Mouse (Mus musculus) CD8-positive naive resting alpha-beta T cell, adult 2 months (primary cell): ENCODE data around the gene Camta1.

Experiments
- DNase-seq, 2 experiments: peaks; one replicate each; pipeline ENCODE4 v3.0.0; 2022; ENCODE audit warnings: low read depth in 2 of 2, low spot score in 2 of 2

Gene Camta1

DNA sequence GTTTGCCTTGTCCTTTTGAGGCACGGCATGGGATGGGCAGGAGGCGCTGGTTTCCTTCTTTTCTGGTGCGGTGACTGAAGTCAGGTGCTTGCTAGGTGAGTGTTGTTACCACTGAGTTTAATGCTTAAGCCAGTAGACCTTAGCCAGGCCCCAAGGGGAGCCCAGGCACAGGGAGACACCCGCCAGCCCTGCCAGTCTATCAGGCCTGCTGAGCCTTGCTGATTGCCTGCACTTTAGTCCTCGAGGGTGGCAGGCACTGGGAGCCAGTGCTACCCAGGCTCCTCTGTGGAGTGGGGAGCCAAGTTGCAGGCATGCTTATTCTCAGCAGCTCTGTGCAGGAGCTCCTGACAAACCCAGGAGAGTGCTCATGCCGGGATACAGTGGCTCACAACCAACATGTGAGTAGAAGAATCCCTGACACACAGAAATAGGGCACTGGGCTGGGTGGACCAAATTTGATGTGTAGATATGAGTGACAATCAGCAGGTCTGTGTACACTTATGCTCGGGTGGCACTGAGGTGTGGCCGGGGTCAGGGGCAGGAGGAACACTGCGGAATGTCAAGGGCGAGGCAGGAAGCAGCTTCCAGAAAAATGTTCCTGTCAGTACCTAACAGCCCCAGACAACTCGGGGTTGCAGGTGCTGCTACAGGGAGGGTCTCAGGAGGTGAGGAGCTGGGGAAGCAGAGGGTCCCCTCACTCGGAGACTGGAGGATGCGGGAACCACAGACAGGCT is 638.2 kb downstream of the Camta1 start:
- DNase-seq: no peak

DNA sequence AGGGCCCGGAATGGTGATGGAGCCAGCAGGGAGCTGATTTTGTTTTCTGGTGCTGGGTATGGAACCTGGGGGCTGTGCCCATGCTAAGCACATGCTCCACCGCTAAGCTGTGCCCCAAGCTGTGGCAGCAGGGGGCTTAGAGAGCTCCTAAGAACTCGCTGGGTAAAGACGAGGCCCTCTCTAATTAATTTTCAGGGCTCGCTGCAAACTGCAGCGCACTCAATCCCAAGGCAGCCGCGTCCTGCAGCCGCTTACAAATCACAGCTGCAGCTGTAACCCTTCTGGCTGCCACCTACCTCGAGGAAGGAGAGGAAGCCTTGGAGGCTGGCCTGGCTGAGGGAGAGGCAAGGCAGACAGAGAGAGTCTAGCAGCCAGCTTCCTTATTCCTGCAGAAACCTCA is 639.0 kb downstream of the Camta1 start:
- DNase-seq: no peak

DNA sequence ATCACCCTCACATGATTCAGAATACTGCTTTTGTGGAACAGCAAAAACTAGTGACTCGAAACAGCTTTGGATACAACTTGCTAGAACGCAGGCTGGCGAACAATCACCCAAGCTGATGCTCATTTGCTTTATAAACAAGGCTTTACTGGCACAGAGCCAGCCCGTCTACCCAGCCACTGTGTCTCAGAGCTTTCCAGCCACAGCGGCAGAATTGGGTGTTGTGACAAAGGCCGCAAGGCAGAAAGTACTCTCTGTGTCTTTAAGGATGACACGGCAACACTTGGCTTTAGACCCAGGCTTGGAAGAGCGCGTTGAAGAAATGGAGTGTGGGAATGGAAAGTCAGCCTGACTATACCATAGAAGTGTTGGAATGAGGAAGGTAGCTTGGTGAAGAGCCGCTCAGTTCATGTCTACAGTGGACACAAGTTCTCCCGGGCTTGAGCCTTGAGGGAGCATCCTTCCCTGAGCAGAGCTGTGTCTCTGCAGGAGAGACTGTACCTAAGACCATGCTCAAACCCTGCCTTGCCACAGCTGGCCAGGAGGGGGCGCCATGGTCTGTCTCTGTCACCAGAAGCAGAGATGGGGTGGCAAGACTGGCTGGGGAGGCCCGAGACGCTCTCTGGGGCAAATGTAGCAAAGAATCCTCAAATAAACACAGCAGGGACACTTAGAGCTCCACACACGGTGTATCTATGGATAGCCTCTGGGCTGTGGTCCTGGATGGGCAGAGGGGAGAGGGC is 645.0 kb downstream of the Camta1 start:
- DNase-seq: no peak

DNA sequence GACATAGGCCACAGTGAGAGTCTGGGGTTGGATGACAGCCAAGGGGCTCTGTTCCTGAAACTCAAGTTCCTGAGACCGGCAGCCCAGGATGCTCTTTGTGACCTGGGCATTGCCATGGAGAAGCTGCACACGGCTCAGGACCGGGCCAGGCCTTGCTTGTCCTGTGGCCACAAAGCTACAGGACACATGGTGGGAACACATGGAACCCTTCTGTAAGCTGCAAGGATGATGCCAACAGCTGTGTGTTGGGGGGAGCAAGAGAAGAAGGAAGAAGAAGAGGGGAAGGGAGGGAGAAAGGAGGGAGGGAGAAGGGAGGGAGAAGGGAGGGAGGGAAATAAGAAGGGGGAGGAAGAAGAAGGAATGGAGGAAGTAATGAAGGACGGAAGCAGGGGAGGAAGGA is 645.8 kb downstream of the Camta1 start:
- DNase-seq: no peak

DNA sequence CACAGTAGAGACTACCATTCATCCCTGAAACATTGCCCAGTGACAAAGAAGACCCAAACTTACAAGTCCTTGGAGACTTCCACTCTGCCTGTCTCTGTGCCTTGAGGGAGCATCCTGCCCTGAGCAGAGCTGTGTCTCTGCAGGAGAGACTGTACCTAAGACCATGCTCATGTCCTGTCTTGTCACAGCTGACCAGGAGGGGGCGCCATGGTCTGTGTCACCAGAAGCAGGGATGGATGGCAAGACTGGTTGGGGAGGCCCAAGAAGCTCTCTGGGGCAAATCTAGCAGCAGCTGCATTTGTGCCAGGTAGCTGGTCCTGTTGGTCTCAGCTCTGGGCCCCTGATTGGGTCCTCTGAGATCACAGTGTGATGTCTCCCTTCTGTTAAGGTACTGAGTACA is 646.5 kb downstream of the Camta1 start:
- no peak for DNase-seq

DNA sequence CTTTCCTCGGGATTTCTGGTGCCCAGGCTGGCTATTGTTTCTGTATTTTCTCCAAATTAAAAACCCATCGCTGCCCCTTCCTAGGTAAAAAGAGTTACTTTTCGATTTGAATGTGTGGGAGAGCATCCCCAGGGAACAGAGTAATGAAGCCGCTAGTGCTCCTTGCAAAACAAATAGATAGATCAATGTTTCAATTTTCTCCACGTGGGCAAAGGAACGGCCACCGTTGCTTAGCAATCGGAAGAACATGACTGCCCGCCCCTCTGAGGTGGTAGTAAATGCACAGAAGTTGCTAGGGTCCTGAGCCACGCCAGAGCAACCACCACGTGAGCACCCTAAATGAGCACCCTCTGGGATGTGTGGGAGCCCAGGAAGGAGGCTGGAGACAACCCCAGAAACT is 648.2 kb downstream of the Camta1 start:
- no peak for DNase-seq

DNA sequence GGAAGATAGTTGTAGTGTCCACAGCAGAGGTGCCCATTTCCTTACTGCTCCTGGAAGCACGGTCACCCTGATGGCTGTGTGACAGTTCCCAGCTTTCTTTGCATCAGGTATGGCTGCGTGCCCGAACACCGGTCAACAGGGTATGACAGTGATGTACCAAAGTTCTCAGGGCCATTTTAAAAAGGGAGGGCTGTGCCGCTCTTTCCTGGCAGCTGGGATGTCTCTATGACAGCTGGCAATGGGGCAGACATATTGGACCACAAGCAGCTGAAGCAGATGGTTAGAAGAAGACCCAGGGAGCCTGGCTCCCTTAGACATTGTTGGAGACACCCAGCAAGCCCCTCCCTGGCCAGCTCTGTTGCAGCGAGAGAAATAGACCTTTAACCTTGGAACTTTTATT is 649.7 kb downstream of the Camta1 start:
- DNase-seq: no peak

DNA sequence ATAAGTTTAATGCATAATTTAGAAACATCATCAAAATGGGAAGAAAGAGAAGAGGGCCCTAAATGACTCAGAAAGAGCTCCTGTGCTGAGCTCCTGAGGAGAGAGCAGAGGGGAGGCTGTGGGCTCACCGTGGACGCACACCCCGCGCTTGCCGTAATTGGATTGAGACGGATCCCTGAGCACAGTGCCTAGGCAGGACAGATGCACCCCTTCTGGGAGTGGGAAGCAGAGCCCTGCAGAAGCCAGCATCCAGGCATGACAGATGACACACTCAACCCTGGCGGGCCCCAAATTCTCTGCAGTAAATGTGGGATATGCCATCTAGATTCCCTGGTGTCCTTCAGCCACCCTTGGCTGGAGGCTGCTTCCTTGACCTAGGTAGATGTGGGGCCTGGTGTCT is 654.1 kb downstream of the Camta1 start:
- DNase-seq: no peak

DNA sequence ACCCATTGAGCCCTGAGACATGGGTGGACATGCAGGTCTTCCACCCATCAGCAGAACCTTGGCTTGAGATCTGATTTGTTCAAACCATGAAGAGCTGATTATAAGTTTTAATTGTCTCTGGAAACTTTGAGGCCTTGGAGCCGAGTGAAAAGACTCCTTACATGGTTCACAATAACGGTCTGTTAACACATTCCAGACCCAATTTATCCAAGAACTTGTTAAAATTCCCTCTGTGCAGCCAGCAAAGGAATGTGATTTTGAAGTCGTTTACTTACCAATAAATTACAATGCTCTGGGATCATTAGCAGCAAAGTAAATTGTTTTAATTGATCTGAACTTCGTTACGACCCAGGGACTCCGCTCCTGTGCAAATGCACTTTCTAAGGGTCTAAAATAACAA is 658.8 kb downstream of the Camta1 start:
- no peak for DNase-seq

DNA sequence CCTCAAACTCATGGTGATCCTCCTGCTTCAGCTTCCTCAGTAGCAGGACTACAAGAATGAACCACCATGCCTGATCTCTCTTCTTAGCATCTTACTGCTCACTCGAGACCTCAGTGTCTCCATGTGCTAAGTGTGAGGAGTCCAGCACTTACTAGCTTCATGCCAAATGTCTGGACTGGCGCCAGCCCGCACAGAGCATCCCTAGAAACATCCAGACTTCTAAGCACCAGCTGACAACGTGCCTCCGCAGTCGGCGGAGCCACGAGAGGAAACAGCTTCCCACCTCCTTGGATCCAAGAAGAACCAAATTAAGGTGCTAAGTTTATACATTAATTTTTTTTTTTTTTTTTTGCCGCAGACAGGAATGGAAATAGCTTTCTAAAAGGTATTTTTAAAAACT is 661.4 kb downstream of the Camta1 start:
- DNase-seq: no peak

DNA sequence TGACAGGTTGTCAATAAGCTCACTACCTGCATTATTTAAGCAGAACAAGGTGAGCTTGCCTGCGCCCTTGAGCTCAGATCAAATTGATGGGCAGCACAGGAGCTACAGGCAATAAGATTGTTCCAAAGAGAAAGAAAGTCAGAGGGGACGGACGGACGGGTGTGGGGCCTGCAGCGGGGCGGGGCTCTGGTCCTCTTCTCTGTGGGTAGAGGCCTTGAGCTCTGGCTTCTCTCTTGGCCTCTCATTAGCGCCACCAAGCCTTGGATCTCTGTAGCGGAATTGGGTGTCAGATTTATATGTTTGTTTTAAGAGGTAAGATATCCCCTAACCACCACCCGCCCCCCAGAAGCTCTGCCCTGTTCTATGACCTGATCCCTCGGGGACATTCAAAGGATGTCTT is 666.5 kb downstream of the Camta1 start:
- no peak for DNase-seq

DNA sequence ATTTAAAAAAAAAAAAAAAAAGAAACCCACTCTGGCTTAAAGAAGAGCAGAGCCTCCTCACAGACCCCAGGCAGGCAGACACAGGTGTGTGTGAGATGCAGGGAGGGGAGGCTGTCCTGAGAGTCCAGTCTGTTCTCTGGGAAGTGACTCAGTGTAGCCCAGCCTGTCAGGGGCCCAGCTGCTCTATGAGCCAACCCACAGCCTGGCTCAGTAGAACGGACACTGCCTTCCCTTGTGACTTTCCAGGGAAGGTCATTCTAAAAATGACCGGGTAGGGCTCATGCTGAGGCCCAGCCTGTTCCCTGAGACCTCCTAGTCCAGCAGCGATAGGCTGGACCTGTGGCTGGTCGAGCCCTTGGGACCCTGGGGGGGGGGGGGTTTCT is 667.0 kb downstream of the Camta1 start:
- no peak for DNase-seq

DNA sequence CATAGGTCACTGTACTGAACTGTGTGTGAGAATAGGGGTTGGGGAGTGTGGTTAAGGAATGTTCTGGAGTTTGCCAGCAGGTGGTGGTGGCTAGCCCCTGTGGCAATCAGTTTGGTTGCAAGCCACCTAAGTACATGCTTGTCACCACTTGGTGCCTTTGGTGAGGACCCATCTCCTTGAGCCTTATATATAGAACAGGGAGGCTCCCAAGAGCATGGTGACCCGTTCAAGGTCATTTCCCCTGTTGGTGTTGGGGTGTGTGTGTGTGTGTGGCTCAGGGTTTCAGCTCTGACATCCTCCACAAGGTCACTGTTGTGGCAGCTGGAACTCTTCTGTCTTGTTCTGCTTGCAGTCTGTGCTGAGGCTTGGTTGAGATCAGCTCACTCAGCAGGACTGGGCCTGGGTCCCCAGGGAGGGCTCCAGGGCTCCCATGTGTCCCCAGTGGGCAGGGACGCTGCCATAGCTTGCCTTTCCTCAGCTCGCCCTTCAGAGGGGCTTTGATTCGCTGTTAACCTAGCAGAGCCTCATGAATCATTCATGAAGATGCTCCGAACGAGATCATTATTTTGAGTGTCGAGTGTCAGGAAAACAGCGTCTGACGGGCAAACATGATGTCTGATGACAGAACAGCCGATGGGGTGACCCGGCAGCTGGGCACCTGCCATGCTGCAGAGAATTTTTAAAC is 667.5 kb downstream of the Camta1 start:
- no peak for DNase-seq

DNA sequence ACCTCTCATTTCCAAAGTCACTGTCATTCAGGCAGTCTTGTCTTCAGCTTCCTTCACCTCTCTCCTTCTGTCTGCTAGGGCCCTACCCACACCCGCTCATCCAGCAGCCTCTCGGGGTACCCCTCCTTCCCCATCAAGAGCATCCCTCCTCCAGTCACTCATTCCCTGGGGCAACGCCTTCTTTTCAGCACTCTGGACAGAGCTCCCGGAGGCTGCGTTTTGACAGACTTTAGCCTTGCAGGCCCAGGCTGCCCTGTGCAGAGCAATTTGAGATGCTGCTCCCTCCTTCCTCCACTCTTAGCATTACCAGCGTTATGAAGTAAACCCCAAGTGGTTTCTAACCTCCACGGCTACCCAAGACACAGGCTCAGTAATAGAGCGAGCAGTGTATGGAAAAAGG is 675.2 kb downstream of the Camta1 start:
- DNase-seq: no peak

DNA sequence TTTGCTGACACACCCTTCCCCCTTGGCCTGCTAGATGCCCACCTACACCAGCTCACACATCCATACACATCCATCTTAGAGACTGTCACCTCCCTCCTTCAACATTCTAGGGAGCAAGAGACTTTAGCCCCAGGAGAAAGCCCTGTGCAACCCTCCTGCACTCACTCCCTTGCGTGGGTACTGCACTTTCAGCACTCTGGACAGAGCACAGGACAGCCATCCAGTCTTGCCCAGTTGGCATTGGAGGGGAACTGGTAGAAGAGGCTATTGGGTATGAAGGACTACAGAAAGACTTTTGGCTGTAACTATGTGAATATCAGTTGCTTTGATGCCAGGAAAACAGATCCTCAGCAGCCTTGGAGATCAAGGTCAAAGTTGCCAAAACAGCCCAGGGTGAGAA is 675.9 kb downstream of the Camta1 start:
- DNase-seq: no peak

DNA sequence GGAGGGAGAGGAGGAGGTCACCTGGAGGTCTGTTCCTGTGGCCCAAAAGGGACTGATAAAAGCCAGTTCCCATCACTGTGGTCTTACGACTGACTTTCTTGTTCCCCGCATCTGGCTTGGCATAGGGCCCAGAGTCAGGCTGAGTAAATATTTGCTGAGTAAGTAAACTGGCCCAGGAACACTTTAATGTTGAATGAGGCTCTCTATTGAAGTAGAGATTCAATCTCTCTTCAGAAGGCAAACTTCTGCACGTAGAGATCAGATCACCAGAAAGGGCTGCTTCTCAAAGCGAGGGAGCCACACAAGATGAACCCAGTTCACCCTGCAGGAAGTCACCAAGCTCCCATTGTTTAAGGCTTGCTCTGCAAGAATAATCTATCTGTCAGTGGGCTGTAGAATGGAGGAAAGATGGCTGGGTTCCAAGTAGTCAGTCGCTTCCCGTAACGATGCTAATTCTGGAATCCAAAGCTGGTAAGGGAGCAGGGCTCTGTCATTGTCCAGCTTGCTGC is 681.2 kb downstream of the Camta1 start:
- no peak for DNase-seq

DNA sequence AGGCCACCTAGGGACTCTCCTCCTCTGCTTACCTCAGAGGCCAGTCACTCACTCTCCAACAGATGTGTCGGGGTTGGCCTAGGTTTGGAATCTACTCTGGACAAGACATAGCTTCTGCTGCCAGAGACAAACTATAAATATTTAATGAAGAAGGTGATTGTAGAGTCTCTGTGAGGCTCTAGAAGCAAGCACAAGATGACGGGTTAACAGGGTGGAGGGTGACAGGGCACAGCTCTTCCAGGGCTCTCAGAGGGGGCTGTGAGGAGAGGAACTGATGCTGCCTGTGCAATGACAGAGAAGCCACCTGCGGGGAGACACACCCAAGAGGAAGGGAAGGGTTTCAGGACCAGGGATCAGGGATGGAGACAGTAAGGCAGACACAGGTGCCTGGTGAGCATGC is 682.0 kb downstream of the Camta1 start:
- DNase-seq: no peak

DNA sequence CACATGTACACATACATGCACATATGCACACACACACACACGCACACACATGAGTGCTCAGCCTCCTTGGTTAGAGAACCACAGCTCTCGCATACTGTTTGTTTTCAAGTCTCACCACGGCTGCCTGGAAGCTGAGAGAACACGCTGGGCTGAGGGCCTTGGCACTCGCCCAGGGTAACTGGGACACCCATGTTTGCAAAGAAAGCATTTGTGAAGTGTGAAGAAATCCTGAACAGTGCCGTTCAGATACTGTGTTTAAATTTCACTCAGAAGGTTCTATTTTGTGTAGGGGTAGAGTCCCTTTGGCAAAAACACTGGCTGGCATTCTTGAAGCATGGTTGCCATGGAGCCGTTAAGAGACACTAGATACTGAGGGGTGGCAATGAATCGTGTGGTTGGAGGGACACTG is 682.7 kb downstream of the Camta1 start:
- no peak for DNase-seq

DNA sequence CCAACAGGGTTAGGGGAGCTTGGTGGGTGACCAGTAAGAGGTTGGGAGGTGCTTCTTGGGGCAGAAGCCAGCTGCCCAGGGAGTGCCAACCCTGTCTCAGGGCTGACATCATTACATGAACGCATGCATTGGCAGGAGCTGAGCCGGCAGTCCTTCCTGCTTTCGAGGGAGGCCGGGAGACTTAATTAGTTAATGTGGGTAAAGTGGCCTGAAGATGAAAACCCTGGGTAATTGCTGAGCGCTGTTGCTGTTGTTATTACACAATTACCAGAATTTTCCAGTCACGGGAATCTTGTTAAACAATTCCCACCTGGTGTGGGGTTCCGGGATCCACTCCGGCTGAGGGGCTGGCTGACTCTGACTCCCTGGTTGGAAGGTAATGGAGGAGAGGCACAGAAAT is 689.1 kb downstream of the Camta1 start:
- DNase-seq: no peak

DNA sequence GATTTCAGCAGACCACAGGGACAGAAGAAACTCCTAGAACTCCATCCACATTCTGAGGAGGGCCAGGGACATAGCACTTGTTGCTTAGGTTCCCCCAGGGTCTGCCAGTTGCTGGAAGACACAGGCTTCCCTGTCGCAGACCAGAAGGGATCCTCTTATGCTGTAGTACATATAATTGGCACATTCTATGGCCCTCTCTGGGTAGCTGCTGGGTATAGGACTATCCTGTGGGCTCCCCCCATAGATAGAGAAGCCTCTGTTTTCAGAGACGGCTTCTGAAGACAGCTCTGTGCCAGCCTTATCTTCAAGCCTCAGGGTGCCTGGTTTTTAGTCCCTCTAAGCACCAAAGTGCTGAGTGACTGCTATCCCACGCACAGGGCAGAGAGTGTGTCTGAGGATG is 690.6 kb downstream of the Camta1 start:
- no peak for DNase-seq

DNA sequence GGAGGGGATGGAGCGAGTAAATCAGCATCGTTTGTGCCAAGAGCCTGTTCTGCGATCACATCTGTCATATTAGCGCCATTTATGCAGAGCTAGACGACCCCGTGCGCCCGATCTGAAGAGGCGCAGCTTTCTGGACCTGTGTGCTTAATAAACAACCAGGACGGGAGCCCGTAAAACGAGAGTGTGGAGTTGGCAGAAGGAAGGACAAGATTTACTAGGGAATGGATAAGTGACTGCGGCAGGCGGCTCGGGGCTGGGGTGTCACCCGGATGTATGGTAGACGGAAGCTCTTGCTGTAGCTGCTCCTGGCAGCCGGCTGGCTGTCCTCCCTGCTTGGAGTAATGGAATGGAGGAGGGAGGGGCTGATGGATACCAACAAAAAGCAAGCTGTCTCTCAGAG is 691.0 kb downstream of the Camta1 start:
- DNase-seq: no peak

DNA sequence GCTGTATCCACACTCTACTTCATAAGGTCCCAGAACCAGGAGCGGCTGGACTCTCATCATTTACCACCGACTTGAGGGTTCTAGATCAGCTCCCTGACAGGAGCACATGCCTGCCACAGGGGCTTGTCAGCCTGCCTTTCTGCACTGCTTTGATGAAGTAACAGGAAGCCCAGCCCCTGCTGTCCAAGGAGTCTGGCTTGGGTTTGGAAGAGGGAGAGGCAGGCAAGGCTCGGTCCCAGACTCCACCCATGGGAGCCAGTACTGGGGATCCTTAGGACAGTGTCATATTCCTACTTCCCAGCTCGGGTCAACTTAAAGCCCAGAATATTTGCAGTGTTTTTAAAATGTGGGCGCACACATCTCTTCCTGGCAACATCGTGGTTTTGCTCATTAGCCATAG is 694.7 kb downstream of the Camta1 start:
- no peak for DNase-seq
